Mouse (Mus musculus) bone marrow macrophage, adult 2 months (primary cell): Measurements from ENCODE around the gene Smyd5.

ENCODE experiments used
- CTCF ChIP-seq: IDR thresholded peaks from 2 replicates; pipeline ENCODE4 v1.5.1; 2012; ENCODE audit warnings: low read depth, mild to moderate bottlenecking, low read length, moderate library complexity
- POLR2A ChIP-seq: IDR thresholded peaks from 2 replicates; pipeline ENCODE4 v1.6.1; 2012; ENCODE audit warnings: mild to moderate bottlenecking, low read depth, low read length, borderline replicate concordance

GRCm38 (mm10) chr6:85475581-85475980 is 43.8 kb downstream of the Smyd5 start:
- no peak for TF ChIP-seq POLR2A
- TF ChIP-seq CTCF: no peak
